Mouse (Mus musculus): ENCODE data around the gene Rcan3. TPM values are rescaled to one million over a fixed set of nuclear protein-coding genes. Genes with fewer than 3 reads are reported as not detected.

Rcan3 gene
- 25.3 TPM for polyA plus RNA-seq (2017; shearing (Covaris generic))

GRCm38 (mm10) chr4:135433443-135434394, at the start of gene Rcan3:
TSS of gene Rcan3 (minus strand) at chr4:135433853.

GRCm38 (mm10) chr4:135397991-135398390, 35.7 kb downstream of the Rcan3 start, which contains the start of gene Ncmap:
TSS of gene Ncmap (minus strand) at chr4:135398227.

Other genes starting within 250 kb of the Rcan3 start
- gene Clic4, start 161.0 kb downstream of the Rcan3 start, polyA plus RNA-seq (2017; shearing (Covaris generic)) = 10.7 TPM
- 207 TPM for gene Srrm1, start 80.5 kb downstream of the Rcan3 start, polyA plus RNA-seq (2017; shearing (Covaris generic))
- 89.7 TPM for gene Ncmap, start 35.6 kb downstream of the Rcan3 start, polyA plus RNA-seq (2017; shearing (Covaris generic))
- gene Stpg1, start 60.9 kb upstream of the Rcan3 start, polyA plus RNA-seq (2017; shearing (Covaris generic)) = not detected
- 16.0 TPM for gene Nipal3, start 61.2 kb upstream of the Rcan3 start, polyA plus RNA-seq (2017; shearing (Covaris generic))
- not detected for gene Grhl3, start 139.8 kb upstream of the Rcan3 start, polyA plus RNA-seq (2017; shearing (Covaris generic))